Mouse (Mus musculus): ENCODE data around the gene Eea1. TPM values are rescaled to one million over a fixed set of nuclear protein-coding genes. Genes with fewer than 3 reads are reported as not detected.

The Eea1 gene
- polyA plus RNA-seq, 1 experiment from 2014 or later = 10.3 TPM

DNA sequence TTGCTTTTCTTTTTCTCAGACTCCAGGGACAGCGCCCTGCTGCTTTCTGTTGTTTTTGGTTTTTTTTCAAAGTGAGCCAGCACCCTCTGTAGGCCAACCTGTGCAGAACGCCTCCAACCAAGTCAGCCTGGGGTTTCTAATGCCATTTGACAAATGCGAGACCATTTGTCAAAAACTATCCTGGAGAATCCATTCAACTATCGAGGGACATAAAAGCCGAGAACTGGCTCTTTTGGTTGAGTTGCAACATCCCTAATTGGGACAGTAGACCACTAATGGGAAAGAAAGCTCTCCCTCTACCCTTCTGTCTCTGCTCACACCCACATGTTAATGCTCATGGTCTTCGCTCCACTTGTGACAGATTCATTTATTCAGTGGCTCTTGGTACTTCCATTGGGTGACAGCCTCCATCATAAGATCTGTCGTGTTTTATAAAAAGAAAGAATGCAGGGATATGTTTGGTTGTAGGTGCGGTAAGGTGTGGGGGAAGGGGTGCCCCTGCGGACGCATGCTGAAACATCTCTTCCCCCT, 45.5 kb upstream of the Eea1 start:
- WGBS (ENCODE audit: insufficient replicate concordance) = 42% methylated on average over 10 of the region's 10 CpGs
- H3K4me1 ChIP-seq (ENCODE audit: insufficient read depth) = 0 out of 2 replicates have a peak, but pooled peaks cover 2% of the 10 kb centered on the region
- ATAC-seq (peak; percentile 72), DNase-seq (peak; percentile 53)
- H3K4me3 ChIP-seq (ENCODE audit: low read depth, low read length) = peak overlapping the region; percentile 33
- TF ChIP-seq EP300 (IDR thresholded peaks at IDR 0.05; ENCODE audit: low read depth) (no peak), CTCF (IDR thresholded peaks at IDR 0.05; ENCODE audit: low read depth) (peak; percentile 83)
- no peak overlapping the region for H3K27ac ChIP-seq (ENCODE audit: low read depth)
- no peaks in the 10 kb centered on the region for H3K9me3 ChIP-seq (ENCODE audit: low read length)
- H3K9ac ChIP-seq (replicated peaks) = no peak overlapping the region
- no peaks in the 10 kb centered on the region for H3K36me3 ChIP-seq (replicated peaks; ENCODE audit: insufficient read depth, low read length)
- H3K4me2 ChIP-seq (ENCODE audit: low read depth, low read length) = peak overlapping the region; percentile 71
- H3K27me3 ChIP-seq (ENCODE audit: insufficient read depth, low read length) = no peaks in the 10 kb centered on the region

DNA sequence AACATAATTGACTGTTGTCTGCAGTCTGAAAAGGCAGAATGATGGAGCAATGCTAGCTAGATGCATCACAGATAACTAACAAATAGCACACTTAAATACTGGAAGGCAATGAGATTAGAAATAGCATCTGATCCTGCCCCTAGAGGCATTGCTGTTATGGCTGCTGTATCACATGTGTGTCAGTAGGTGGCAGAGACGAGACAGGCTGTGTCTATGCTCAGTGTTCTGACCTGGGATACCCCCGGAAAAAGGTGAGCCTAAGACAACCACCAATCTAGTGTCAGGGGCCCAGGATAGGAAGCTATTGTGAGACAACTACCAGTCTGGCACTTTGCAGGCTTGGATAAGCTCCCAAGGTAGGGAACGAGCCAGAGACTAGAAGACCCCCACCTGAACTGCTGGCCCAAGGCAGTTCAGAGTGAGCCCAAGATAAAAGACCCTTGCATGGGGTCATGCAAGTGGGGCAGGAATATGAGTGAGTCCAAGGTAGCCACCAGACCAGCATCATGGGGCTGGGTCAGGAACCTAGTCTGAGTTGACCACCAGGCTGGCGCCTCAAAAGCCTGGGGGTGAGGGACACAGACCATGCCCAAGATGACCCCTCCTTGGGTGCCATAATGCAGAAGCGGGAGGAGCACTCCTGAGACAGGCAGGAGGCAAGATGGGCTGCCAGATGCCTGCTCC, 41.8 kb upstream of the Eea1 start:
- DNase-seq = peak; percentile 18
- H3K4me2 ChIP-seq (ENCODE audit: low read depth, low read length) = no peak overlapping the region
- no peak overlapping the region for H3K9ac ChIP-seq (replicated peaks)
- TF ChIP-seq CTCF (IDR thresholded peaks at IDR 0.05; ENCODE audit: low read depth) (peak; percentile 87), EP300 (IDR thresholded peaks at IDR 0.05; ENCODE audit: low read depth) (no peak)
- H3K36me3 ChIP-seq (replicated peaks; ENCODE audit: insufficient read depth, low read length) = no peaks in the 10 kb centered on the region
- H3K4me3 ChIP-seq (ENCODE audit: low read depth, low read length) = no peak overlapping the region
- ATAC-seq = no peak
- WGBS (ENCODE audit: insufficient replicate concordance) = 55% methylated on average over 5 of the region's 5 CpGs
- H3K4me1 ChIP-seq (ENCODE audit: insufficient read depth) = 0 out of 2 replicates have a peak, but pooled peaks cover 2% of the 10 kb centered on the region
- H3K27ac ChIP-seq (ENCODE audit: low read depth) = no peak overlapping the region
- no peaks in the 10 kb centered on the region for H3K9me3 ChIP-seq (ENCODE audit: low read length)
- no peaks in the 10 kb centered on the region for H3K27me3 ChIP-seq (ENCODE audit: insufficient read depth, low read length)

- ATAC-seq = no peak
- WGBS (ENCODE audit: insufficient replicate concordance) = 50% methylated on average over 6 of the region's 6 CpGs
These were observed 35.8 kb upstream of the Eea1 start for GRCm38 (mm10) chr10:95904668-95905067.

GRCm38 (mm10) chr10:95909246-95909909, 31.1 kb upstream of the Eea1 start:
- Histone ChIP-seq H3K4me1 (ENCODE audit: insufficient read depth) (no peaks in the 10 kb centered on the region), H3K36me3 (replicated peaks; ENCODE audit: insufficient read depth, low read length) (no peaks in the 10 kb centered on the region), H3K4me3 (ENCODE audit: low read depth, low read length) (no peak overlapping the region), H3K9me3 (ENCODE audit: low read length) (no peaks in the 10 kb centered on the region), H3K9ac (replicated peaks) (no peak overlapping the region), H3K27ac (ENCODE audit: low read depth) (no peak overlapping the region), H3K4me2 (ENCODE audit: low read depth, low read length) (no peak overlapping the region), H3K27me3 (ENCODE audit: insufficient read depth, low read length) (no peaks in the 10 kb centered on the region)
- 76% methylated on average over 4 of the region's 4 CpGs for WGBS (ENCODE audit: insufficient replicate concordance)
- TF ChIP-seq EP300 (IDR thresholded peaks at IDR 0.05; ENCODE audit: low read depth) = no peak
- TF ChIP-seq CTCF (IDR thresholded peaks at IDR 0.05; ENCODE audit: low read depth) = no peak
- no peak for DNase-seq
- no peak for ATAC-seq

More at GRCm38 (mm10) chr10:95904668-95905067, 35.8 kb upstream of the Eea1 start:
- H3K9ac ChIP-seq (replicated peaks) = no peak overlapping the region
- H3K4me2 ChIP-seq (ENCODE audit: low read depth, low read length) = no peak overlapping the region
- no peak overlapping the region for H3K4me3 ChIP-seq (ENCODE audit: low read depth, low read length)
- no peaks in the 10 kb centered on the region for H3K4me1 ChIP-seq (ENCODE audit: insufficient read depth)
- no peak for DNase-seq
- H3K36me3 ChIP-seq (replicated peaks; ENCODE audit: insufficient read depth, low read length) = no peaks in the 10 kb centered on the region
- H3K9me3 ChIP-seq (ENCODE audit: low read length) = no peaks in the 10 kb centered on the region
- no peaks in the 10 kb centered on the region for H3K27me3 ChIP-seq (ENCODE audit: insufficient read depth, low read length)
- TF ChIP-seq EP300 (IDR thresholded peaks at IDR 0.05; ENCODE audit: low read depth) (no peak), CTCF (IDR thresholded peaks at IDR 0.05; ENCODE audit: low read depth) (no peak)
- no peak overlapping the region for H3K27ac ChIP-seq (ENCODE audit: low read depth)

DNA sequence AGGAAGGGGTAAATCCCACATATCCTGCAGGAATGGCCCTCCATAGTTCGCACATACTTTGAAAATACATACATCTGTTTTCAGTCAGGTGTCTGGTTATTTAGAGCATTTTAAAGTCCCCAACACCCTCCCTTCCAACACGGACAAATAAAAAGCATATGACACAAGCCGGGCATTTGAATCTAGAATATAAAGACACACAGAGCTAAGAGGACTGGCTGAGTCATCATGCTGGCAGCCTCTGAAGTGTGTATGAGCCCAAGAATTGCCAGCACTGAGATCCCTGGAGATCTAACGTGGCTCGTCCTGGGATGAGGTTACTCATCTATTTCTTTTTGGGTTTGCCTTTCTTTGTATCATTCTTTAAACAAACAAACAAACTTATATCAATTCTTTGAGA, 29.4 kb upstream of the Eea1 start:
- DNase-seq (no peak), ATAC-seq (no peak)
- no peak for TF ChIP-seq CTCF (IDR thresholded peaks at IDR 0.05; ENCODE audit: low read depth)
- TF ChIP-seq EP300 (IDR thresholded peaks at IDR 0.05; ENCODE audit: low read depth) = no peak
- WGBS (ENCODE audit: insufficient replicate concordance) = 79% methylated on average over 5 of the region's 5 CpGs
- H3K27ac ChIP-seq (ENCODE audit: low read depth) = no peak overlapping the region
- H3K4me2 ChIP-seq (ENCODE audit: low read depth, low read length) = no peak overlapping the region
- no peaks in the 10 kb centered on the region for H3K9me3 ChIP-seq (ENCODE audit: low read length)
- no peak overlapping the region for H3K9ac ChIP-seq (replicated peaks)
- H3K4me3 ChIP-seq (ENCODE audit: low read depth, low read length) = no peak overlapping the region
- no peaks in the 10 kb centered on the region for H3K27me3 ChIP-seq (ENCODE audit: insufficient read depth, low read length)
- H3K36me3 ChIP-seq (replicated peaks; ENCODE audit: insufficient read depth, low read length) = no peaks in the 10 kb centered on the region
- H3K4me1 ChIP-seq (ENCODE audit: insufficient read depth) = no peaks in the 10 kb centered on the region

- H3K9ac ChIP-seq (replicated peaks) = no peak overlapping the region
- H3K27ac ChIP-seq (ENCODE audit: low read depth) = no peak overlapping the region
- H3K27me3 ChIP-seq (ENCODE audit: insufficient read depth, low read length) = no peaks in the 10 kb centered on the region
- TF ChIP-seq CTCF (IDR thresholded peaks at IDR 0.05; ENCODE audit: low read depth) (no peak), EP300 (IDR thresholded peaks at IDR 0.05; ENCODE audit: low read depth) (no peak)
- DNase-seq (no peak), ATAC-seq (no peak)
- H3K4me2 ChIP-seq (ENCODE audit: low read depth, low read length) = no peak overlapping the region
- no peaks in the 10 kb centered on the region for H3K36me3 ChIP-seq (replicated peaks; ENCODE audit: insufficient read depth, low read length)
- H3K9me3 ChIP-seq (ENCODE audit: low read length) = no peaks in the 10 kb centered on the region
- H3K4me1 ChIP-seq (ENCODE audit: insufficient read depth) = no peaks in the 10 kb centered on the region
- 79% methylated on average over 5 of the region's 5 CpGs for WGBS (ENCODE audit: insufficient replicate concordance)
- no peak overlapping the region for H3K4me3 ChIP-seq (ENCODE audit: low read depth, low read length)
These were observed 25.8 kb upstream of the Eea1 start for GRCm38 (mm10) chr10:95914434-95915174.

Measured in liver, postnatal 0 days (tissue).